Mouse (Mus musculus) midbrain, embryonic 16.5 days (tissue): Measurements from ENCODE around the gene S100a8. TPM values are rescaled to one million over a fixed set of nuclear protein-coding genes. Genes with fewer than 3 reads are reported as not detected.

ENCODE experiments used
- ATAC-seq: fragments of 200-750 bp; cut with Nextera tagmentation; 2 replicates; pipeline ENCODE4 v1.8.0; 2017; ENCODE audit warnings: moderate TSS enrichment
- H3K27ac ChIP-seq: fragments of 300-500 bp; sonication (generic); 2 replicates; pipeline ENCODE4 v1.5.1; 2014; ENCODE audit warnings: mild to moderate bottlenecking, low read length, mixed read lengths
- H3K27me3 ChIP-seq: fragments of 300-500 bp; sonication (generic); 2 replicates; pipeline ENCODE4 v1.6.1; 2014; ENCODE audit warnings: low read depth, low read length, mixed read lengths; ENCODE audit not compliant: control insufficient read depth, insufficient read depth
- H3K36me3 ChIP-seq: fragments of 300-500 bp; sonication (generic); 2 replicates; pipeline ENCODE4 v1.6.1; 2014; ENCODE audit warnings: mild to moderate bottlenecking, low read length, moderate library complexity, mixed read lengths; ENCODE audit not compliant: control insufficient read depth, insufficient read depth
- H3K4me1 ChIP-seq: fragments of 300-500 bp; sonication (generic); 2 replicates; pipeline ENCODE4 v1.6.1; 2014; ENCODE audit warnings: mild to moderate bottlenecking, low read length, mixed read lengths; ENCODE audit not compliant: control insufficient read depth, insufficient read depth
- H3K4me2 ChIP-seq: fragments of 300-500 bp; sonication (generic); 2 replicates; pipeline ENCODE4 v1.6.1; 2014; ENCODE audit warnings: mild to moderate bottlenecking, low read length, mixed read lengths
- H3K4me3 ChIP-seq: fragments of 300-500 bp; sonication (generic); 2 replicates; pipeline ENCODE4 v1.5.1; 2014; ENCODE audit warnings: low read depth, mild to moderate bottlenecking, low read length, moderate library complexity, mixed read lengths
- H3K9ac ChIP-seq: fragments of 300-500 bp; sonication (generic); 2 replicates; pipeline ENCODE4 v1.6.1; 2014; ENCODE audit warnings: low read depth, low read length, mixed read lengths
- H3K9me3 ChIP-seq: fragments of 300-500 bp; sonication (generic); replicated peaks from 2 replicates; pipeline ENCODE4 v1.6.1; 2014; ENCODE audit warnings: mild to moderate bottlenecking, low read length, mixed read lengths; ENCODE audit not compliant: control insufficient read depth, poor library complexity, severe bottlenecking
- WGBS: fragments of 180-500 bp; shearing (Covaris S2); extraction: QIAGEN DNeasy Blood & Tissue Kit; methylation state at CpG from one replicate; pipeline ENCODE4 v1.1.7; 2014; 5-methylcytosine and 5-hydroxymethylcytosine counted together
- polyA plus RNA-seq: library from polyadenylated mRNA; unstranded; fragments of >200 nt; fragmentation: Nextera tagmentation; extraction: Ambion mirVana; gene quantifications from 2 replicates; pipeline ENCODE4 v1.2.1, GENCODE M21; 2015

Gene S100a8
- polyA plus RNA-seq, 1 experiment from 2014 or later, result 5.6 TPM

DNA sequence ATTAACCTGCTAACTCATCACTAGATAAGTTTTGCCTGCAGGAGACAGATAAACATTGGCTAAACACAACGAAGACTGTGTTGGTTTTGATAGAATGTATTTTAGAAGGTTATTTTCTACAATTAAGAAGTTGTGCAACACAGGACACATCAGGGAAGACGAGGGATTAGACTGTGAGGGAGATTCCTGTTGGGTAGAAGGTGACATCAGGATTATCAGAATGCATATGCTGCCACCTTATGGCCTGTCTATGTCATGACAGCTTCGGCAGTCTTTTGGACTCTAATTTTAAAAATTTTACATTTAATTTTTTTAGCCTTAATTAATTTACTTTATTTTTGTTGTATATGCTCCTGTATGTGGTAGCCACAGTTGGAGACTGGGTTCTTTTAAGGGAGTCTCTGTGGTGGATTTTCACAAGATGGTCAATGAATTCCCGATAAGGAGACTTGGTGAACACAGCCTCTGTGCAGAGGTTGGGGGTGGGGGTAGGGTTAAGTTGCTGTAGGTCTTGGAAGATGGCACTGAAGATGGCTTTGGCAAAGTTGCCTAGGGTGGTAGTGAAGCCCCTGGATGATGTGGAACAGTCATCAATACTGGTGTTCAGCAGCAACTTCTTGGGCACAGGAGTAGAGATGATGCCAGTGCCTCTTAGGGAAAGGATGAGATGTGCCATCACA lies 39.9 kb downstream of the S100a8 start:
- H3K4me3 ChIP-seq, result no peak overlapping the region
- H3K4me1 ChIP-seq, result no peaks in the 10 kb centered on the region
- 29% methylated on average over 4 of the region's 4 CpGs for WGBS

GRCm38 (mm10) chr3:90709591-90710460 lies 41.0 kb downstream of the S100a8 start:
- 44% methylated on average over 12 of the region's 12 CpGs for WGBS
- Histone ChIP-seq H3K4me2 (no peak overlapping the region), H3K4me1 (no peaks in the 10 kb centered on the region), H3K27me3 (no peaks in the 10 kb centered on the region), H3K36me3 (no peaks in the 10 kb centered on the region), H3K27ac (no peak overlapping the region), H3K9me3 (no peaks in the 10 kb centered on the region), H3K4me3 (no peak overlapping the region), H3K9ac (no peak overlapping the region)
- ATAC-seq, result no peak

More for the DNA sequence above, 39.9 kb downstream of the S100a8 start:
- no peak overlapping the region for H3K4me2 ChIP-seq
- H3K9ac ChIP-seq, result no peak overlapping the region
- no peak overlapping the region for H3K27ac ChIP-seq
- H3K36me3 ChIP-seq, result no peaks in the 10 kb centered on the region
- no peaks in the 10 kb centered on the region for H3K9me3 ChIP-seq
- ATAC-seq, result peak; percentile 70; the same call in 1 of the 2 replicates
- H3K27me3 ChIP-seq, result no peaks in the 10 kb centered on the region

Other genes starting within 250 kb of the S100a8 start
- gene Ints3, start 235.4 kb upstream of the S100a8 start, polyA plus RNA-seq, result 30.8 and 31.7 TPM in 2 replicates
- gene Npr1, start 203.1 kb upstream of the S100a8 start, polyA plus RNA-seq, result 1.9 TPM in 2 replicates
- gene Ilf2, start 192.9 kb upstream of the S100a8 start, polyA plus RNA-seq, result 260 and 272 TPM in 2 replicates
- 85.1 and 86.6 TPM in 2 replicates for gene Snapin, start 177.9 kb upstream of the S100a8 start, polyA plus RNA-seq
- gene Chtop, start 159.5 kb upstream of the S100a8 start, polyA plus RNA-seq, result 167 and 181 TPM in 2 replicates
- 12.4 and 19.5 TPM in 2 replicates for gene S100a1, start 154.6 kb upstream of the S100a8 start, polyA plus RNA-seq
- 7.6 and 8.9 TPM in 2 replicates for gene S100a13, start 154.5 kb upstream of the S100a8 start, polyA plus RNA-seq
- gene S100a14, start 142.1 kb upstream of the S100a8 start, polyA plus RNA-seq, result not detected in 2 replicates
- 34.4 and 36.5 TPM in 2 replicates for gene S100a16, start 131.7 kb upstream of the S100a8 start, polyA plus RNA-seq
- gene S100a3, start 108.4 kb upstream of the S100a8 start, polyA plus RNA-seq, result 0.16 TPM in 1 of 2 replicates, not detected in the other
- not detected in 2 replicates for gene S100a2, start 78.7 kb upstream of the S100a8 start, polyA plus RNA-seq
- gene Gm42674, start 67.1 kb upstream of the S100a8 start, polyA plus RNA-seq, result 0.65 TPM in 1 of 2 replicates, not detected in the other
- gene S100a4, start 65.2 kb upstream of the S100a8 start, polyA plus RNA-seq, result 0.53 TPM in 1 of 2 replicates, not detected in the other
- gene S100a5, start 60.5 kb upstream of the S100a8 start, polyA plus RNA-seq, result not detected in 2 replicates
- gene S100a6, start 56.1 kb upstream of the S100a8 start, polyA plus RNA-seq, result 19.3 and 19.4 TPM in 2 replicates
- 0.21 TPM in 1 of 2 replicates, not detected in the other for gene S100a7a, start 15.0 kb upstream of the S100a8 start, polyA plus RNA-seq
- 2.3 and 4.6 TPM in 2 replicates for gene S100a9, start 26.7 kb downstream of the S100a8 start, polyA plus RNA-seq
- not detected in 2 replicates for gene Pglyrp4, start 57.9 kb downstream of the S100a8 start, polyA plus RNA-seq
- gene Gm5849, start 108.9 kb downstream of the S100a8 start, polyA plus RNA-seq, result not detected in 2 replicates